In the genomic region with DNA sequence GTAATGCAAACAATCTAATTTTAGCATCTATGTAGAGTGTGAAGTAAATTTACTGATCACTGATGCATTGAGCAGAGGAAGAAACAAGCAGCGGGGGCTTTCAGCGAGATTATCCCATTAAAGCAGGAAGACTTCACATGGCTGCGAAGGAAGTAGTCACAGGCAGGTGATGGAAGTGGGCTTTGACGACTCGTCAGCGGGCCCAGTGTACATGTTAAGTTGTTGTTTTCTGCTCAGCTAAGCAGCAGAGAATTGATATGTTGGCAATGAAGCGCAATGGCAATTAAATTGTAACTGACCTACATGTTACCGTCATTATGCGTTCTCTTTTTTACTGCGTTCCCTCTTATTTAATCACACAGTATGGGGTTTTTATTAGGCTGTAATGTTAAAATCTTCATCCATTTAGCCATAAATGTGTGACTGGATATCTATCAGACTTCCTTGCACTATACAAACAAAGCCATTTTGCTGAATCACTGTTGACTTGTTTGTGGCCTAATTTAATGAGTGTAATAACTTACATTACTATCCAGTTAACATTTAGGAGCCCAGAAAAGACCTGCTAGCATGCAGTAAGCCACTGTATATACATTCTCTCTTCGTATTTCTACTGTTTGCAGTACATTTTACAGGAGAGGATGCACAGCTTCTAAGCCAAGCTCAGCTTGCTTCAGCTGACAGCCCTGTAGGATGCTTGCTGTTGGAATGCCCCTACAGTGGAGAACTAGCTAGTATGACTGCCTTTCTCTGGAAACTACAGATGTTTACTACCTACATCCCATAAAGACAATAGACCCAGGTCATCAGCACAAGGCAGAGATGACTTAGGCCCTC, we compare ENCODE assay signal across 20 mouse cellular contexts.
DNase-seq lines count a peak whose midpoint lies in the region; ATAC-seq and TF ChIP-seq lines count a peak whose summit lies in the region.
"Had no signal": no experiment of that assay in that cellular context is flagged by ENCODE, and none has a peak within 500 bp of the region (broad histone marks: within the 10 kb centered on the region; RNA-seq: fewer than 3 reads in every experiment).

No protein-coding gene starts in this region.

- no peak for TF ChIP-seq CTCF in forebrain, postnatal 0 days (IDR thresholded peaks at IDR 0.05; ENCODE audit: low read depth)

- DNase-seq in left cerebral cortex, postnatal 4 days, result peak; percentile 12
- DNase-seq in left cerebral cortex, postnatal 36 days (ENCODE audit: low spot score in 2 of 2), result no peak
- no peak for DNase-seq in forebrain, postnatal 0 days
- no peak for DNase-seq in liver, embryonic 11.5 days (ENCODE audit: low spot score)
- DNase-seq in ovary, postnatal 10 days (ENCODE audit: low spot score), result no peak
- DNase-seq: gastrocnemius, adult 2 months; kidney, adult 2 months; kidney, postnatal 14 days; layer of hippocampus, adult 9-11 months; lung, postnatal 10 days; thymus, postnatal 36 days had no signal

- no peak overlapping the region for H3K9ac ChIP-seq in forebrain, embryonic 13.5 days
- H3K9ac ChIP-seq in forebrain, postnatal 0 days, result no peak overlapping the region
- H3K9ac ChIP-seq in neural tube, embryonic 15.5 days (replicated peaks), result no peak overlapping the region
- H3K9ac ChIP-seq in liver, embryonic 11.5 days (ENCODE audit: low read depth, low read length), result no peak overlapping the region
- H3K9ac ChIP-seq: limb, embryonic 13.5 days; liver, embryonic 15.5 days had no signal

- peaks cover 14% of the 10 kb centered on the region for H3K4me1 ChIP-seq in forebrain, embryonic 13.5 days
- 0 out of 2 replicates have a peak, but pooled peaks cover 5% of the 10 kb centered on the region for H3K4me1 ChIP-seq in forebrain, postnatal 0 days (ENCODE audit: insufficient read depth)
- peaks cover 3% of the 10 kb centered on the region for H3K4me1 ChIP-seq in neural tube, embryonic 15.5 days
- no peaks in the 10 kb centered on the region for H3K4me1 ChIP-seq in liver, embryonic 11.5 days (replicated peaks; ENCODE audit: control insufficient read depth, insufficient read depth, low read length)
- H3K4me1 ChIP-seq: embryonic facial prominence, embryonic 10.5 days; limb, embryonic 13.5 days; liver, embryonic 15.5 days; megakaryocyte, embryonic 14.5 days had no signal

- H3K9me3 ChIP-seq in forebrain, embryonic 13.5 days (replicated peaks), result no peaks in the 10 kb centered on the region
- H3K9me3 ChIP-seq in forebrain, postnatal 0 days (ENCODE audit: low read length), result no peaks in the 10 kb centered on the region
- no peaks in the 10 kb centered on the region for H3K9me3 ChIP-seq in neural tube, embryonic 15.5 days (replicated peaks)
- no peaks in the 10 kb centered on the region for H3K9me3 ChIP-seq in liver, embryonic 11.5 days (ENCODE audit: control insufficient read depth, low read length)
- H3K9me3 ChIP-seq: embryonic facial prominence, embryonic 10.5 days; G1E; limb, embryonic 13.5 days; liver, embryonic 15.5 days; megakaryocyte, embryonic 14.5 days had no signal

- peak; percentile 64 for ATAC-seq in forebrain, embryonic 13.5 days
- ATAC-seq in forebrain, postnatal 0 days, result peak; percentile 47; the same call in 1 of the 2 replicates
- peak; percentile 64; the same call in 1 of the 2 replicates for ATAC-seq in neural tube, embryonic 15.5 days (ENCODE audit: low FRiP score)
- ATAC-seq in liver, embryonic 11.5 days (replicated peaks; ENCODE audit: low FRiP score), result no peak
- ATAC-seq: CD4-positive, CD25-positive, alpha-beta regulatory T cell, adult 4 months had no signal

- no peaks in the 10 kb centered on the region for H3K36me3 ChIP-seq in forebrain, embryonic 13.5 days (ENCODE audit: poor library complexity, severe bottlenecking)
- no peaks in the 10 kb centered on the region for H3K36me3 ChIP-seq in forebrain, postnatal 0 days (ENCODE audit: insufficient read depth)
- no peaks in the 10 kb centered on the region for H3K36me3 ChIP-seq in neural tube, embryonic 15.5 days
- no peaks in the 10 kb centered on the region for H3K36me3 ChIP-seq in liver, embryonic 11.5 days (ENCODE audit: control insufficient read depth, insufficient read depth, low read length)
- H3K36me3 ChIP-seq: embryonic facial prominence, embryonic 10.5 days; G1E; limb, embryonic 13.5 days; liver, embryonic 15.5 days had no signal

- H3K27ac ChIP-seq in forebrain, embryonic 13.5 days, result peak overlapping the region; percentile 12
- peak overlapping the region; percentile 67 for H3K27ac ChIP-seq in forebrain, postnatal 0 days (ENCODE audit: low read depth, low read length)
- H3K27ac ChIP-seq in neural tube, embryonic 15.5 days (replicated peaks), result peak overlapping the region; percentile 58
- H3K27ac ChIP-seq in liver, embryonic 11.5 days (ENCODE audit: low read depth, low read length), result no peak overlapping the region
- H3K27ac ChIP-seq: embryonic facial prominence, embryonic 10.5 days; gastrocnemius, adult 2 months; limb, embryonic 13.5 days; liver, embryonic 15.5 days had no signal

- intact Hi-C loops in left cerebral cortex, postnatal 4 days (cut with DNase I), result no loop called here
- intact Hi-C loops in left cerebral cortex, postnatal 36 days (cut with DNase I), result no loop called here

- no peak overlapping the region for H3K4me3 ChIP-seq in forebrain, embryonic 13.5 days
- no peak overlapping the region for H3K4me3 ChIP-seq in forebrain, postnatal 0 days (ENCODE audit: low read depth, low read length)
- no peak overlapping the region for H3K4me3 ChIP-seq in neural tube, embryonic 15.5 days (replicated peaks)
- no peak overlapping the region for H3K4me3 ChIP-seq in liver, embryonic 11.5 days (ENCODE audit: low read depth, low read length)
- H3K4me3 ChIP-seq: embryonic facial prominence, embryonic 10.5 days; gastrocnemius, adult 2 months; limb, embryonic 13.5 days; liver, embryonic 15.5 days; megakaryocyte, embryonic 14.5 days; myocyte had no signal

- 36% methylated on average over 11 of the region's 11 CpGs for WGBS in forebrain, embryonic 13.5 days
- WGBS in forebrain, postnatal 0 days, result 27% methylated on average over 11 of the region's 11 CpGs
- WGBS in neural tube, embryonic 15.5 days, result 30% methylated on average over 11 of the region's 11 CpGs
- 75% methylated on average over 11 of the region's 11 CpGs for whole genome bisulfite sequencing in liver, embryonic 11.5 days

- H3K4me2 ChIP-seq in forebrain, embryonic 13.5 days, result 0 out of 2 replicates have a peak overlapping the region, but pooled peaks have one; percentile 1
- H3K4me2 ChIP-seq in forebrain, postnatal 0 days (ENCODE audit: low read depth), result no peak overlapping the region
- peak overlapping the region; percentile 29 for H3K4me2 ChIP-seq in neural tube, embryonic 15.5 days
- no peak overlapping the region for H3K4me2 ChIP-seq in liver, embryonic 11.5 days
- H3K4me2 ChIP-seq: limb, embryonic 13.5 days; liver, embryonic 15.5 days had no signal

- H3K27me3 ChIP-seq in forebrain, embryonic 13.5 days, result no peaks in the 10 kb centered on the region
- no peaks in the 10 kb centered on the region for H3K27me3 ChIP-seq in forebrain, postnatal 0 days (ENCODE audit: insufficient read depth, low read length)
- H3K27me3 ChIP-seq in neural tube, embryonic 15.5 days (replicated peaks), result no peaks in the 10 kb centered on the region
- no peaks in the 10 kb centered on the region for H3K27me3 ChIP-seq in liver, embryonic 11.5 days (replicated peaks; ENCODE audit: control insufficient read depth, insufficient read depth, low read length)
- H3K27me3 ChIP-seq: limb, embryonic 13.5 days; liver, embryonic 15.5 days; megakaryocyte, embryonic 14.5 days had no signal

Comparison
In these comparisons a context has a peak if more than half of its experiments do, and no peak if none do; other contexts are left out.
1. H3K4me2 ChIP-seq: peak in forebrain, embryonic 13.5 days (single experiment) and neural tube, embryonic 15.5 days (single experiment); none in forebrain, postnatal 0 days (single experiment) and liver, embryonic 11.5 days (single experiment).